ENCODE assay signal across 8 mouse cellular contexts in the genomic region with DNA sequence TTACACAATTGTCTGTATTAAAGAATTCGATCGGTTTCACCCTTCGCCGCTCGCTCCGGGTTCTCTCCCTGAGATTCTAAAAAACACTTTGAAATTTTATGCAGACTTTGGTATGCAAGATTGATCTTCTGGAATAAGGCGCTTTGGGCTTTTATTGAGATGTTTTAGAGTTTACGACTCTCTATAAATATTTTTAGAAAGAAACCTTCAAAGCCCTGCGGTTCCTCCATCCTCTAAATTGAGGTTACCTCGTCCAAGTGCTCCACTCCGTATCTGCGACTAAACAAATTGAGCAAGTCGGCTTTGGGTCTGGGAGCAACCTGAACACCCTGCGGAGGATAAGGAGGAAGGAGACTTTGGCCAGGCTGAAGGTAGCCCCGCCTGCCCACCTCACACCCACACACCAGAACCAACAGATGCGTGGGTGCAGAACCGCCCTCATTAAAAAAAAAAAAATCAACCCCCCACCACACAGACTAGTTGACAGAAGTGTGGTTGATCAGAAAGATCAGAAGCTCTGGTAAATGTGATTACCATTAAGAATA. TPM values are rescaled to one million over a fixed set of nuclear protein-coding genes. Genes with fewer than 3 reads are reported as not detected.
DNase-seq lines count a peak whose midpoint lies in the region; ATAC-seq and TF ChIP-seq lines count a peak whose summit lies in the region.

No protein-coding gene starts in this region.

- no peaks in the 10 kb centered on the region for H3K4me1 ChIP-seq in cerebellum, adult 2 months (ENCODE audit: control insufficient read depth, insufficient read depth, low read length)
- peaks cover 19% of the 10 kb centered on the region for H3K4me1 ChIP-seq in limb, embryonic 12.5 days (replicated peaks)
- H3K4me1 ChIP-seq in stomach, embryonic 15.5 days: peaks cover 4% of the 10 kb centered on the region

- ATAC-seq in CD4-positive, CD25-positive, alpha-beta regulatory T cell, adult 4 months: peak; percentile 23
- ATAC-seq in hematopoietic stem cell, adult 5-6 weeks (replicated peaks in 1 of 2; ENCODE audit: insufficient read depth in 1 of 2, low FRiP score in 2 of 2, low TSS enrichment in 1 of 2, low read depth in 1 of 2, poor library complexity in 2 of 2, severe bottlenecking in 2 of 2): peak; percentile 36 to 44; a peak in 3 of 4 replicates
- no peak for ATAC-seq in limb, embryonic 12.5 days (ENCODE audit: insufficient number of reproducible peaks, insufficient read depth, low FRiP score, low TSS enrichment, low read depth)
- no peak for ATAC-seq in stomach, embryonic 15.5 days (ENCODE audit: insufficient read depth, low FRiP score, low read depth)

- peak in 1 of 2 experiments; percentile 3 for DNase-seq in cerebellum, adult 2 months
- no peak for DNase-seq in cerebellum, adult 8-10 months
- no peak for DNase-seq in right cerebral cortex, postnatal 10 days (ENCODE audit: low spot score in 2 of 2)
- no peak for DNase-seq in cerebellum, postnatal 36 days

- H3K9me3 ChIP-seq in limb, embryonic 12.5 days: no peaks in the 10 kb centered on the region
- no peaks in the 10 kb centered on the region for H3K9me3 ChIP-seq in stomach, embryonic 15.5 days

- H3K27me3 ChIP-seq in cerebellum, adult 2 months (ENCODE audit: control insufficient read depth, insufficient read depth, low read length): no peaks in the 10 kb centered on the region; the same call in 1 of the 2 replicates
- H3K27me3 ChIP-seq in limb, embryonic 12.5 days: peaks cover 46% of the 10 kb centered on the region
- H3K27me3 ChIP-seq in stomach, embryonic 15.5 days (replicated peaks): 0 out of 2 replicates have a peak, but pooled peaks cover 10% of the 10 kb centered on the region

- peak overlapping the region; percentile 65 for H3K4me3 ChIP-seq in cerebellum, adult 2 months (replicated peaks; ENCODE audit: insufficient read depth, low read depth, low read length)
- peak overlapping the region; percentile 64 for H3K4me3 ChIP-seq in limb, embryonic 12.5 days (replicated peaks)
- peak overlapping the region; percentile 63 for H3K4me3 ChIP-seq in stomach, embryonic 15.5 days (replicated peaks)

- TF ChIP-seq POLR2A in cerebellum, adult 2 months (IDR thresholded peaks at IDR 0.05; ENCODE audit: borderline replicate concordance, insufficient read depth, low read length): no peak

- H3K36me3 ChIP-seq in limb, embryonic 12.5 days: no peaks in the 10 kb centered on the region
- H3K36me3 ChIP-seq in stomach, embryonic 15.5 days: no peaks in the 10 kb centered on the region

- H3K27ac ChIP-seq in cerebellum, adult 2 months (ENCODE audit: insufficient read depth, low read length): no peak overlapping the region
- no peak overlapping the region for H3K27ac ChIP-seq in limb, embryonic 12.5 days
- peak overlapping the region; percentile 54; the same call in 1 of the 2 replicates for H3K27ac ChIP-seq in stomach, embryonic 15.5 days

- H3K4me2 ChIP-seq in limb, embryonic 12.5 days: peak overlapping the region; percentile 99
- peak overlapping the region; percentile 96 for H3K4me2 ChIP-seq in stomach, embryonic 15.5 days

- no peak overlapping the region for H3K9ac ChIP-seq in limb, embryonic 12.5 days (replicated peaks)
- no peak overlapping the region; the same call in 1 of the 2 replicates for H3K9ac ChIP-seq in stomach, embryonic 15.5 days

- no peak for TF ChIP-seq CTCF in cerebellum, adult 2 months (IDR thresholded peaks at IDR 0.05; ENCODE audit: borderline replicate concordance, insufficient read depth, low read depth, low read length)

- 3% methylated on average over 17 of the region's 17 CpGs for WGBS in cerebellum, adult 2 months
- WGBS in limb, embryonic 12.5 days: under 1% methylated on average over 17 of the region's 17 CpGs
- WGBS in stomach, embryonic 15.5 days: 4% methylated on average over 17 of the region's 17 CpGs

RNA-seq across cellular contexts. Expression of gene Pkp2, which starts 0.7 kb away (rescaled TPM):
- 1.7 TPM in 2 replicates for polyA plus RNA-seq in cerebellum, adult 2 months (2012; rRNA removed)
- polyA plus RNA-seq in CD4-positive, CD25-positive, alpha-beta regulatory T cell, adult 4 months (2017; shearing (Covaris generic)): under 1 TPM; 0.15 to 0.27 TPM
- total RNA-seq in hematopoietic stem cell, adult 5-6 weeks (2017): 0.45 and 1.3 TPM in 2 replicates
- 1.4 and 1.5 TPM in 2 replicates for polyA plus RNA-seq in limb, embryonic 12.5 days (2016; fragmentation: Nextera tagmentation; extraction: Ambion mirVana)
- 15.5 and 19.0 TPM in 2 replicates for polyA plus RNA-seq in stomach, embryonic 15.5 days (2015; fragmentation: Nextera tagmentation; extraction: Ambion mirVana)

Comparison
In these comparisons a context has a peak if more than half of its experiments do, and no peak if none do; other contexts are left out.
1. ATAC-seq: peak in CD4-positive, CD25-positive, alpha-beta regulatory T cell, adult 4 months (single experiment) and hematopoietic stem cell, adult 5-6 weeks (2 of 2); none in limb, embryonic 12.5 days (single experiment) and stomach, embryonic 15.5 days (single experiment).
2. Peak in every context shown above with its lines, with median percentiles within 50 percentile points of each other: H3K4me3 ChIP-seq.